Mouse (Mus musculus): ENCODE results near the gene Pex10. TPM values are rescaled to one million over a fixed set of nuclear protein-coding genes. Genes with fewer than 3 reads are reported as not detected.

Pex10 gene
- polyA plus RNA-seq, 1 experiment from 2014 or later, result 26.4 TPM

DNA sequence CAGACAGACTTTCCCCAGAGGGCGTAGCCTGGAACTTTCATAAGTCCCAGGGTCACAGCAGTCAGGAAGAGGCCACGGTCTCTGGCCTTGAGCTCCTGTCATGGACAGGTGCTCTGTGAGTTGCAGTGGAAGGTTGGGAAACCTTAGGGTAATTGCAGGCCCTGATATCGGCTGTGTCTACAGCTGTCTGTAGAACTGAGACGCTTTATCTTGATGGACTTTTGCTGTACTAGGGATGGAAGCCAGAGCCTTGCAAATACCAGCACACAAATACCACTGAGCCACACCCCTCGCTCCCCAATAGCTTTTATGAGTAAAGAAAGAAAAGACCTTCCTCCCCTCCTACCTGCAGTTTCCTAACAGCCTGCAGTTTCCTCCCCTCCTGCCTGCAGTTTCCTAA lies 53.8 kb downstream of the Pex10 start:
- 68% methylated on average over 5 of the region's 5 CpGs for WGBS
- Histone ChIP-seq H3K36me3 (peaks cover 7% of the 10 kb centered on the region; the same call in 1 of the 2 replicates), H3K4me1 (peaks cover 75% of the 10 kb centered on the region)

DNA sequence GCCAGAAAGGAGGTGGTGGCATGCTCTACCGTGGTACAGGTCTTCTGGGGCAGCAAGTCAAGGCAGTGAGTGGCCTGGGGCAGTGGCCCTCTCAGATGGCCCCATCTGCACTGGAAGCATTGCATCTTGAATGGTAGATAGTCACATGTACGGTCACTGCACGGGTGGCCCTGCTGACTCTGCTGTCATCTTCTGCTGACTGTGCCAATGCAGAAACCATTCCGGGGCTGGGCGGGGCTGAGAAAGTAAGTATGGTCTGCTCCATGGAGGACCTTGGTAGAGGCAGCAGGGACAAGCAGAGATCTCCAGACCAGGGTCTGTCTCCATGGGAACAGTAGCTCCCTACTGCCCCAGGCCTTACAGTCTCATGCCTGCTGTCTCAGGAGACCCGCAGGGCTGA lies 54.4 kb downstream of the Pex10 start:
- Histone ChIP-seq H3K9ac (no peak overlapping the region), H3K36me3 (peaks cover 7% of the 10 kb centered on the region; the same call in 1 of the 2 replicates), H3K4me1 (peaks cover 72% of the 10 kb centered on the region), H3K27me3 (no peaks in the 10 kb centered on the region), H3K4me3 (no peak overlapping the region), H3K27ac (peak overlapping the region; percentile 95), H3K9me3 (peaks cover 10% of the 10 kb centered on the region; the same call in 1 of the 2 replicates), H3K4me2 (no peak overlapping the region)
- 80% methylated on average over 6 of the region's 6 CpGs for WGBS
- no peak for ATAC-seq (ENCODE audit: insufficient number of reproducible peaks, insufficient read depth, low FRiP score, low TSS enrichment, low read depth)

More for the DNA sequence above, 53.8 kb downstream of the Pex10 start:
- Histone ChIP-seq H3K9ac (no peak overlapping the region), H3K4me3 (no peak overlapping the region), H3K27ac (peak overlapping the region; percentile 95), H3K4me2 (no peak overlapping the region), H3K9me3 (peaks cover 10% of the 10 kb centered on the region; the same call in 1 of the 2 replicates), H3K27me3 (no peaks in the 10 kb centered on the region)
- ATAC-seq (ENCODE audit: insufficient number of reproducible peaks, insufficient read depth, low FRiP score, low TSS enrichment, low read depth), result no peak

Other genes with a start within 250 kb of the Pex10 start
- gene Ttc34, start 229.6 kb upstream of the Pex10 start, polyA plus RNA-seq (2015; fragmentation: Nextera tagmentation; extraction: Ambion mirVana), result 0.36 and 0.49 TPM in 2 replicates
- gene Mmel1, start 197.4 kb upstream of the Pex10 start, polyA plus RNA-seq (2015; fragmentation: Nextera tagmentation; extraction: Ambion mirVana), result 0.28 TPM in 1 of 2 replicates, not detected in the other
- gene Fam213b, start 167.9 kb upstream of the Pex10 start, polyA plus RNA-seq (2015; fragmentation: Nextera tagmentation; extraction: Ambion mirVana), result 48.6 and 53.6 TPM in 2 replicates
- gene Tnfrsf14, start 138.5 kb upstream of the Pex10 start, polyA plus RNA-seq (2015; fragmentation: Nextera tagmentation; extraction: Ambion mirVana), result 1.6 and 1.8 TPM in 2 replicates
- gene Hes5, start 106.1 kb upstream of the Pex10 start, polyA plus RNA-seq (2015; fragmentation: Nextera tagmentation; extraction: Ambion mirVana), result 4.2 and 6.0 TPM in 2 replicates
- 48.3 and 54.1 TPM in 2 replicates for gene Pank4, start 102.9 kb upstream of the Pex10 start, polyA plus RNA-seq (2015; fragmentation: Nextera tagmentation; extraction: Ambion mirVana)
- 11.2 and 12.8 TPM in 2 replicates for gene Plch2, start 10.2 kb upstream of the Pex10 start, polyA plus RNA-seq (2015; fragmentation: Nextera tagmentation; extraction: Ambion mirVana)
- gene Rer1, start 19.4 kb downstream of the Pex10 start, polyA plus RNA-seq (2015; fragmentation: Nextera tagmentation; extraction: Ambion mirVana), result 147 and 162 TPM in 2 replicates
- 5.6 and 6.2 TPM in 2 replicates for gene Morn1, start 19.6 kb downstream of the Pex10 start, polyA plus RNA-seq (2015; fragmentation: Nextera tagmentation; extraction: Ambion mirVana)
- 21.5 and 24.9 TPM in 2 replicates for gene Ski, start 155.6 kb downstream of the Pex10 start, polyA plus RNA-seq (2015; fragmentation: Nextera tagmentation; extraction: Ambion mirVana)
- gene Faap20, start 182.8 kb downstream of the Pex10 start, polyA plus RNA-seq (2015; fragmentation: Nextera tagmentation; extraction: Ambion mirVana), result 77.4 and 80.0 TPM in 2 replicates

Measured in embryonic facial prominence, embryonic 13.5 days (tissue).